Mouse (Mus musculus) cerebellum, adult (tissue): ENCODE measurements around the gene Lrig1.
"Not testable (repeated sequence)": the region's sequence is repeated elsewhere in the genome, so short reads cannot be mapped to it uniquely, and the experiment has no call there.

Source experiments
- ATAC-seq: cut with Nextera tagmentation; 2 replicates; pipeline ENCODE4 v1.9.2; 2017; ENCODE audit warnings: mild to moderate bottlenecking, moderate library complexity, mixed read lengths; ENCODE audit not compliant: insufficient number of reproducible peaks, low FRiP score, low TSS enrichment

The Lrig1 gene

GRCm38 (mm10) chr6:94592710-94593109 lies 107.2 kb downstream of the Lrig1 start:
- no peak for ATAC-seq

- no peak for ATAC-seq
Observed at GRCm38 (mm10) chr6:94592243-94592642, 107.7 kb downstream of the Lrig1 start.

- ATAC-seq = no peak
Observed at GRCm38 (mm10) chr6:94588365-94588764, 111.6 kb downstream of the Lrig1 start.

- no peak for ATAC-seq
Observed at GRCm38 (mm10) chr6:94584976-94585375, 115.0 kb downstream of the Lrig1 start.

- ATAC-seq = no peak
Observed at GRCm38 (mm10) chr6:94584147-94584695, 115.7 kb downstream of the Lrig1 start.

GRCm38 (mm10) chr6:94582055-94582454 lies 117.9 kb downstream of the Lrig1 start:
- no peak for ATAC-seq

GRCm38 (mm10) chr6:94577991-94578390 lies 122.0 kb downstream of the Lrig1 start:
- no peak for ATAC-seq

GRCm38 (mm10) chr6:94575526-94576166 lies 124.3 kb downstream of the Lrig1 start:
- ATAC-seq = no peak

- no peak for ATAC-seq
Observed at GRCm38 (mm10) chr6:94568040-94568439, 131.9 kb downstream of the Lrig1 start.

GRCm38 (mm10) chr6:94565766-94566165 lies 134.2 kb downstream of the Lrig1 start:
- ATAC-seq = no peak

GRCm38 (mm10) chr6:94563203-94563940 lies 136.6 kb downstream of the Lrig1 start:
- no peak for ATAC-seq

GRCm38 (mm10) chr6:94561346-94561745 lies 138.6 kb downstream of the Lrig1 start:
- ATAC-seq = no peak

GRCm38 (mm10) chr6:94560896-94561295 lies 139.1 kb downstream of the Lrig1 start:
- no peak for ATAC-seq

- ATAC-seq = not testable (repeated sequence)
Observed at GRCm38 (mm10) chr6:94558603-94559002, 141.4 kb downstream of the Lrig1 start.
